Mouse (Mus musculus) testis, postnatal 10 days (tissue): ENCODE data around the gene Pank1.

Experiments used
- DNase-seq: peaks from one replicate; pipeline ENCODE4 v3.0.0; 2021; ENCODE audit warnings: low spot score

The Pank1 gene

GRCm38 (mm10) chr19:34825946-34826655 is 53.2 kb downstream of the Pank1 start:
- DNase-seq, result peak; percentile 70

GRCm38 (mm10) chr19:34819577-34820170 is 59.6 kb downstream of the Pank1 start:
- DNase-seq, result no peak

DNA sequence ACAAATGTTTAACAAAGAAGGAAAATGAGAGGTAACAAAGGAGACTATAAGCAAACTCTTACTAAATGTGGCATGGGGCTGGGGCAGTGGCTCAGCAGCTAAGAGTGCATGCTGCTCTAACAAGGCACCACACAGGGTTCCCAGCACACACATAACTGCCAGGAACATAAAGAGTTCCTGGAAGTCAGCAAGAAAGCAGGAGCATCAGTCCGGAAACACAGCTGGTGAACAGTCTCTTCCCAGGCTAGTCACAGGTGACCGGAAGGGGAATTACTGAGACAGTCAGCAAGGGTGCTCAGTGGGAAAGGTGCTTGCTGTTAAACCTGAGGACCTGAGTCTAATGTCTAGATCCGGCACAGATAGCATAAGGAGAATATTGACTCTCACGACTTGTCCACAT is 63.9 kb downstream of the Pank1 start:
- no peak for DNase-seq

DNA sequence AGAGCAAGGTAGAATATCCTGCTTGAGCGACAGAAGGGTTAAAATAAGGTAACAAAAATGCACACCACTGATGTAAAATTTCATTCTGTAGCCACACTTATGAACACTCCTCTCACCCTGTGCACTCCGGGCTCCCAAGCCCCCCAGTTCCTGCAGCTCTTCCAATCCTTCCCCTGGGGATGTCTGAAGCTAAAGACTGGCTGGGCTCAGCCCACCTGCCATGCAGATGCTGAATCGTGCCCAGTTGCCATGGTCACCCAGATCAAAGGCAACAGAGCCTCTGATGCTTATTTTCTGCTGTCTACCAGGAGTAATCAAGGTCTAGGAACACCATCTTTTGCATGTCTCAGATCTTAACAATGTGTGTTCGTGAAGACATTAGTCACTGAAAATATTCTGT is 64.6 kb downstream of the Pank1 start:
- DNase-seq, result no peak

GRCm38 (mm10) chr19:34813961-34814360 is 65.3 kb downstream of the Pank1 start:
- DNase-seq, result no peak

- DNase-seq, result no peak
Observed at GRCm38 (mm10) chr19:34813533-34813932, 65.7 kb downstream of the Pank1 start.

DNA sequence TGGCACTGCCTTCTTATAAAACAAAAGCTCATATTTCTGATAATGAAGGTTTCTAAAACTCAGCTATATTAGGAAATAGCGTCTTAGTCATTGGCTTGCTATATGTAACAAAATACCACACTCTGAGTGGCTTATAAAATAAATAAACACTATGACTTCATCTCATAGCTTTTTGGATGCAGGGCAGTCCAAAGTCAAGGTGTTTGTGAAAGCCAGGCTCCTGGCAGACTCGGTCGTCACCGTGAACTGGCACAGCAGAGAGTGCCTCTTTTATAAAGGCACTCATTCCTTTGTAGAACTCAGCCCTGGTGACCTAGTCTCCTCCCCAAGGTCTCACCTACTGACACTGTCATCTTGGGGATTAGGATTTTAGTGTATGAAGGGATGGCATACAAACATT is 66.5 kb downstream of the Pank1 start:
- DNase-seq, result no peak

DNA sequence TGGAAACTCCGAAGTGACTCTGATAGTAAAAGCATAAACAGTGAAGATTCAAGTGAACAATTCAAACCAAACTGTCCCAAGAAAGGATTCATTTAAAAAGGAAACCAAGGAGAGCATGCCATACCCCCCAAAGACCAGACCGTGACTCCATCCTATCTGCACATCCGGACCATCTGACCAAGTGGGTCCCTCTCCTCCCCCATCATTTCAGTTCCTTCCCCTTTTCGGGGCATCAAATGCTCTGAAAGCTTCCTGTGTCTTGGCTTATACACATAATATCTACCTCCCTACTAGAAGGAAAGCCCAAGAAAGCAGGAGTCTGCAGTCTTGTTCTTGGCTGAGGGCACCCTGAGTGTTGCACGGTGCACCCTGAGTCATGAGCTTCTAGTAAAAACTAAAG is 72.1 kb downstream of the Pank1 start:
- DNase-seq, result no peak

DNA sequence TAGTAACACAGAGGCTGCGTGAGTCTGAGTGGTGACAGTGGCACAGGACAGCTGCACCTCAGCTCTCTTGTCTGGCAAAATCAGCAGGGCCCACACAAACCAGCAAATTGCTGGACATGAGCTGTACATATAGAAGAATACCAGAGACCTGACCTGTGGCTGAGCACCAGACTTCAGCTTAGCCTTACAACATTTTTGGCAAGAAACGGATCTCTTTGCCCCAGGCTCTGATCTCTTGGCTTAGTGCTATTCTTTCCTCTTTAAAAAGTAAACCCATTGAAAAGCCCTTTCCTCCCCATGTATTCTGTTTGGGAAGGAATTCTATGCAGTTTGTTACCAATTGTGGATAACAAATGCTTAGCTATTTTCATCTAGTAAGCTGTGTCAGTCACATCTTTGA is 74.2 kb downstream of the Pank1 start:
- no peak for DNase-seq

DNA sequence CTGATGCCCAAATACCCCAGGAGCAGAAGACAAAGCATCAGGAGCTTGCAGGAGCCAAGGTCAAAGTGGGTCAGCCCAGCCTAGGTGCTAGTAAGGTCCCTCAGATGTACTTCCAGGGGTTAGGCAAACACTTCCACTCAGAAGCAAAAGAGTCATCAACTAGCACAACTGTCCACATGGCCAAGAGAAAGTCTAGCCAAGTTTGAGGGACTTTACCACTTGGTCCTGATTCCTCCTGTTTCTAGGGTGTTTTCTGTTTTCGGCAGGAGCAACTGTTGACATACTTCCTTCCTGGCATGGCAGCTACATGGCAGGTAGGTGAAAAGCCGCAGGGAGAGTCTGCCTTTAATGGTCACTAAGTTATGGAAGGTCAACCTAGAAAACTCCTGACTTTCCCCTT is 74.7 kb downstream of the Pank1 start:
- no peak for DNase-seq

GRCm38 (mm10) chr19:34803396-34803795 is 75.9 kb downstream of the Pank1 start:
- DNase-seq, result no peak

DNA sequence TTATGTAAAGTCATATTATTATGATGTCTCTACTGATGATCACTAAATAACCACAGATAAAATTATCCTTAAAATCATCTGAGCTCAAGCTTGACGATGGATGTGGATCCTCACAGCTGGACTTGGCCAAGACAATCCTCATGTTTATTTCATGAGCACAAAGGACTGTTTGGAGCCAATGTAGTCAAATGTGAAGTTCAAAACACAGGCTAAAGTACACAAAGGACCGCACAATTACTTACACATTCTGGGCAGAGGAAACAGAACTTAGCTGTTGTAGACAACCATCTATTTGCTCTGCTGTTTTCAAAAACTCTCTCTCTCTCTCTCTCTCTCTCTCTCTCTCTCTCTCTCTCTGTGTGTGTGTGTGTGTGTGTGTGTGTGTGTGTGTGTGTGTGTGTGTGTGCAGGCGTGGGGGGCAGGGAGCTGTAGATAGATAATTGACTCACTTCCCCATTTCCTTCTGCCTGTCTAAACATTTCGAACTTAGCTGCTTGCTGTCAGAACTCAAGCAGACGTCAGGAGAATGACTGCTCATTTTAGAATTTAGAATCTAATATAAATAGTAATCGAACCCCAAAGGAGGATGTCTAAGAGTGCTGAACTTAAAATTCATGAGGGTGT is 79.5 kb downstream of the Pank1 start:
- no peak for DNase-seq

- DNase-seq, result no peak
Observed at GRCm38 (mm10) chr19:34796396-34796795, 82.9 kb downstream of the Pank1 start.

- no peak for DNase-seq
Observed at GRCm38 (mm10) chr19:34782491-34782890, 96.8 kb downstream of the Pank1 start.

DNA sequence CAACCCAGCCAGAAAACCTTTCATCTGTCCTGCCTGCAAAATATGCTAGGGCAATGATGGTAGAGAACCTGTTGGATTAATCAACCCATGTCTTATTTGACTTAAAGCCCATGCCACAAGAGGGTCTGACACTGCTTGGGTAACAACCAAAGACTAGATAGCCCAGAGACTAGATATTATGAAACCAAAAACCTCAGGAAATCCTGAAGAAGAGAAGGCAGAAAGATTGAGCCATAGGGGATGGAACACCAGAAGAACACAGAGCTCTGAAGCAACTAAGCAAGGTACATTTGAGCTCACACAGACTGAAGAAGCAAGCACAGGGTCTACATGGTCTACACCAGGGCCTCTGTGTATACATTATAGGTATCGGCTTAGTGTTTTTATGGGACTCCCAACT is 100.3 kb downstream of the Pank1 start:
- DNase-seq, result no peak

- DNase-seq, result no peak
Observed at GRCm38 (mm10) chr19:34778098-34778497, 101.2 kb downstream of the Pank1 start.

DNA sequence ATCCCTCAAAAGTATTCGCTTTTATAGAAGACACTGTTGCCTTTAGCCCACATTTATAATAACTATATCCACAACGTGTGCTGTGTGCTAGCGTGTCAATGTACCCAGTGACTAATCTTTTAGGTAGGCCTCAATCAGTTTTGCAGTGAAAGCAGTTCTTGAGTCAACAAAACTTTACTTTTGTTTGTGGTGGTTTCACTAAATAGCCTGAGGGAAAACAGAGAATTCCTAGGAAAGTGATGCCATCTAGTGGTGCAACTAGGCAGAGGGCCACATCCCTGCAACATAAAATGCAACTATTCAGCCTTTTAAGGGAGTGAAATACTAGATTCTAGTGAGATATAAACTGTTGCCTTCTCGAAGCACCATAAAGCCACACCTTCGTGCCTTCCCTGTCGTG is 106.5 kb downstream of the Pank1 start:
- DNase-seq, result peak; percentile 54

DNA sequence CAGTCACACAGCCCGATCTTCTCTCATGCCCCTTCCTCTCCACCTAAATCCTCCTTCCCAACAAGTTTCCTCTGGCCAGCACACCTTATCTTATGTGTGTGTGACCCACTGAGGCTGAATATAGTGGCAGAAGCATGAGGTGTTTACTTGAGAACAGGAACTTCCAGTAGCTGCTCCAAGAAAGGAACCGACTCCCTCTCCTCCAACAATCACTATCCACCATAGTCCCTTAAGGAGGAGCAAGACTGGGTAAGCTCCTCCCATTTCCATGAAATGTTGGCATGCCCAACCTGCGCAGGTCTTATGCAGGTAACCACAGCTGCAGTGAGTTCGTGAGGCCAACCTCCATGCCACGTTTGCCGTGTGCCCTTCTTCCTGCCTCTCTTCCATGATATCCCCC is 108.5 kb downstream of the Pank1 start:
- DNase-seq, result no peak

GRCm38 (mm10) chr19:34758754-34759153 is 120.5 kb downstream of the Pank1 start:
- DNase-seq, result no peak
